Mouse (Mus musculus) cerebellum, adult 8-10 months (tissue): ENCODE results near the gene Habp2.

ENCODE experiments used
- DNase-seq: peaks from one replicate; pipeline ENCODE4 v3.0.0; 2022

Habp2 gene

GRCm38 (mm10) chr19:56286866-56287265, at the start of gene Habp2:
Habp2 (plus strand) TSS chr19:56287137.
- no peak for DNase-seq

- DNase-seq, result no peak
Measured at GRCm38 (mm10) chr19:56238501-56238900, 48.4 kb upstream of the Habp2 start.

- no peak for DNase-seq
Measured at GRCm38 (mm10) chr19:56245201-56245600, 41.7 kb upstream of the Habp2 start.

GRCm38 (mm10) chr19:56252815-56253214, 34.1 kb upstream of the Habp2 start:
- DNase-seq, result no peak

- DNase-seq, result no peak
Measured at GRCm38 (mm10) chr19:56253271-56253670, 33.7 kb upstream of the Habp2 start.

GRCm38 (mm10) chr19:56254751-56255150, 32.2 kb upstream of the Habp2 start:
- no peak for DNase-seq

GRCm38 (mm10) chr19:56255506-56255905, 31.4 kb upstream of the Habp2 start:
- peak; percentile 16 for DNase-seq

GRCm38 (mm10) chr19:56256235-56256634, 30.7 kb upstream of the Habp2 start:
- no peak for DNase-seq

- DNase-seq, result no peak
Measured at GRCm38 (mm10) chr19:56256741-56257140, 30.2 kb upstream of the Habp2 start.

- no peak for DNase-seq
Measured at GRCm38 (mm10) chr19:56263696-56264095, 23.2 kb upstream of the Habp2 start.

GRCm38 (mm10) chr19:56264175-56264574, 22.8 kb upstream of the Habp2 start:
- no peak for DNase-seq

- no peak for DNase-seq
Measured at GRCm38 (mm10) chr19:56265149-56265548, 21.8 kb upstream of the Habp2 start.

- DNase-seq, result no peak
Measured at GRCm38 (mm10) chr19:56272081-56272480, 14.9 kb upstream of the Habp2 start.

GRCm38 (mm10) chr19:56277140-56277804, 9.7 kb upstream of the Habp2 start:
- DNase-seq, result no peak

- no peak for DNase-seq
Measured at GRCm38 (mm10) chr19:56277951-56278350, 9.0 kb upstream of the Habp2 start.

GRCm38 (mm10) chr19:56278366-56278765, 8.6 kb upstream of the Habp2 start:
- no peak for DNase-seq

- no peak for DNase-seq
Measured at GRCm38 (mm10) chr19:56285222-56285621, 1.7 kb upstream of the Habp2 start.

GRCm38 (mm10) chr19:56287580-56288367, 837 bp downstream of the Habp2 start:
- no peak for DNase-seq

GRCm38 (mm10) chr19:56288436-56288835, 1.5 kb downstream of the Habp2 start:
- no peak for DNase-seq

GRCm38 (mm10) chr19:56289642-56290041, 2.7 kb downstream of the Habp2 start:
- DNase-seq, result no peak

- no peak for DNase-seq
Measured at GRCm38 (mm10) chr19:56291898-56292297, 5.0 kb downstream of the Habp2 start.

GRCm38 (mm10) chr19:56292335-56292734, 5.4 kb downstream of the Habp2 start:
- no peak for DNase-seq

- peak; percentile 87 for DNase-seq
Measured at GRCm38 (mm10) chr19:56294654-56295399, 7.9 kb downstream of the Habp2 start.

- DNase-seq, result no peak
Measured at GRCm38 (mm10) chr19:56296668-56297067, 9.7 kb downstream of the Habp2 start.
